Mouse (Mus musculus) G1E (cell line): ENCODE measurements around the gene Prune1. TPM values are rescaled to one million over a fixed set of nuclear protein-coding genes. Genes with fewer than 3 reads are reported as not detected.
A peak's percentile ranks its signal among the peaks of the same experiment; 100 is the strongest.

Source experiments
- ATAC-seq: 2 replicates; pipeline ENCODE4 v1.8.0; 2016; ENCODE audit warnings: mild to moderate bottlenecking; ENCODE audit not compliant: insufficient number of reproducible peaks, poor library complexity, low FRiP score, severe bottlenecking; ENCODE audit errors: extremely low read depth
- DNase-seq: peaks from one replicate; pipeline ENCODE4 v3.0.0; 2012; ENCODE audit warnings: low spot score
- H3K27me3 ChIP-seq: 2 replicates; pipeline ENCODE4 v1.6.1; 2012; ENCODE audit warnings: mild to moderate bottlenecking, low read length, inconsistent platforms; ENCODE audit not compliant: insufficient read depth
- H3K36me3 ChIP-seq: replicated peaks from 2 replicates; pipeline ENCODE3; 2012; ENCODE audit warnings: mild to moderate bottlenecking, inconsistent platforms
- H3K4me1 ChIP-seq: 2 replicates; pipeline ENCODE4 v1.6.1; 2012; ENCODE audit warnings: low read depth, low read length, inconsistent platforms, mixed read lengths; ENCODE audit not compliant: insufficient read depth
- H3K4me3 ChIP-seq: 2 replicates; pipeline ENCODE4 v1.5.1; 2012; ENCODE audit warnings: low read depth, mild to moderate bottlenecking, inconsistent platforms, low read length, moderate library complexity, mixed read lengths
- H3K9me3 ChIP-seq: replicated peaks from 2 replicates; pipeline ENCODE4 v1.6.1; 2012; ENCODE audit warnings: inconsistent platforms
- CTCF ChIP-seq: IDR thresholded peaks from 2 replicates; pipeline ENCODE4 v1.5.1; 2012; ENCODE audit warnings: low read depth, low read length, inconsistent platforms, mixed read lengths
- GATA1 ChIP-seq: IDR thresholded peaks from 2 replicates; pipeline ENCODE4 v1.6.1; 2012; ENCODE audit warnings: borderline replicate concordance, low read length, inconsistent platforms, mixed read lengths
- GATA2 ChIP-seq: IDR thresholded peaks from 2 replicates; pipeline ENCODE4 v1.6.1; 2012; ENCODE audit warnings: low read depth, low read length, inconsistent platforms, borderline replicate concordance
- POLR2AphosphoS5 ChIP-seq: IDR thresholded peaks from 2 replicates; pipeline ENCODE4 v1.6.1; 2012; ENCODE audit warnings: low read depth, low read length, inconsistent platforms; ENCODE audit not compliant: insufficient replicate concordance
- TAL1 ChIP-seq: conservative IDR thresholded peaks from 2 replicates; pipeline ENCODE4 v1.6.1; 2012; ENCODE audit warnings: low read depth, low read length, inconsistent platforms, mixed read lengths
- polyA plus RNA-seq: library from polyadenylated mRNA; stranded (reverse); fragments of >175 nt; gene quantifications from 2 replicates; pipeline ENCODE4 v1.2.3, GENCODE M21; 2012
- total RNA-seq, 2 experiments: library from RNA; stranded (forward) in 1 of 2; stranded (reverse) in 1 of 2; fragments of 200-1000 nt in 1 of 2; fragments of >200 nt in 1 of 2; fragmentation: Nextera tagmentation in 1 of 2; gene quantifications; 2 replicates each; pipeline ENCODE4 v1.2.3; 2014 to 2017

Prune1 gene
- total and polyA plus RNA-seq, 3 experiments = 4.8 to 33.5 (median 15.1) TPM

DNA sequence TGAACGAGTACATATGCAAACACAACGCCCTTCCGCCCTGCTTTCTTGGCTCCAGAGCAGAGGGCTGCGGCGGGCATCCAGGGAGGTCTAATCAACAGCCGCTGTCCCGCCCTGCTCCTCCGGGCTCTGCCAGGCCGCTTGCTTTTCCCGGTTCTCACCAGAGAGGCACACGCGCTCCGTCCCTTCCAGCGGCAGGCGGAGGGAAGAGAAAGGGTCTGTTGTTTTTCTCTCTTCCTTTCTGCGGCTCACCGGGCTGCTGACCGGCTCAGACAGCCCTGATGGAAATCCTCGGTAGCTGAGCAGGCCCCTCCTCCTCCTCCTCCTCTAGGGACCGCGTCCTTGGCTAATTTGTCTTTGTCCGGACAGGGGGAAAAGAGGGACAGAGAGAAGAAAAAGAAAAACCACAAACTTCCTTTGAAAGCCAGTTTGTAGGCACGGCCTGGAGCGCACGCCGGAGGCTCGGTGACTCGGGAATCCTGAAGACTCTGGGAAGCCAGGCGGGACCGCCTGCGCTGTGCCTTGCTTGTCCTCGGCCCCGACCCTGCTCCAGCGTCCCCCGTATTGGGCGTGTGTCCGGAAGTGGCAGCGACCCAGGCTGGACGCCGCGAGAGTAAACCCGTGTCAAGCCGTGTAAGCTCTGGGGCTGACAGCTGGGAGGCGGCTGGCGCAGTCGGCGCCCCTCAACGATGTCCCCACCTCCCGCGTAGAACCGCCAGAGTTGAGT is 1.2 kb upstream of the Prune1 start:
- DNase-seq (peak; percentile 83), ATAC-seq (peak; percentile 32)
- peak overlapping the region; percentile 78 for H3K4me3 ChIP-seq
- TF ChIP-seq TAL1 (no peak), POLR2AphosphoS5 (no peak), CTCF (no peak)
- no peaks in the 10 kb centered on the region for H3K27me3 ChIP-seq
- H3K9me3 ChIP-seq = no peaks in the 10 kb centered on the region
- peaks cover 39% of the 10 kb centered on the region for H3K36me3 ChIP-seq
- H3K4me1 ChIP-seq = peaks cover 68% of the 10 kb centered on the region

DNA sequence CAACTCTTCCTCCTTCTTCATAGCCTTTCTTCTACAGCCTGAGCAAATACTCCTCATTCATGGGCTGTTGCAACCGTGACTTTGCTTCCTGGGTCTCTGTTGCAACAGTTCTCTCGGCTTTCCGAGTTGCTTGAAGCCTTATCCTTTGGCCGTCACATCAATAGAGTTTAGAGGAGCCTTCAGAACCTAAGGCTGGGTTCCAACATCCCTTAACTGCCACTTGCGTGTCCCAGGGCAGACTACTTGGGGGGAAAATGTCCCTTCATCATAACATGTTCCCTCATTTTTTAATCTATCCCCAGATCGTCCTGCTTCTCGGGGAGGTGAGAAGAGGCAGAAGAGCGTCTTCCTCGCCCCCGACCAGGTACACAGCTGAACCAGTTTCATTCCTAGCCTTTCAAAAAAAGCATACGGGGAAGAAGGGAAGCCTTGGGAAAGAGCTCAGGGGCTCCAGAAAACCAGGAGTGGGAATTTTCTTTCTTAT is 547 bp upstream of the Prune1 start:
- DNase-seq (peak; percentile 54), ATAC-seq (no peak)
- Histone ChIP-seq H3K4me1 (peaks cover 70% of the 10 kb centered on the region), H3K27me3 (no peaks in the 10 kb centered on the region), H3K9me3 (no peaks in the 10 kb centered on the region), H3K36me3 (peaks cover 33% of the 10 kb centered on the region), H3K4me3 (peak overlapping the region; percentile 78)
- TF ChIP-seq POLR2AphosphoS5 (no peak), CTCF (no peak)

DNA sequence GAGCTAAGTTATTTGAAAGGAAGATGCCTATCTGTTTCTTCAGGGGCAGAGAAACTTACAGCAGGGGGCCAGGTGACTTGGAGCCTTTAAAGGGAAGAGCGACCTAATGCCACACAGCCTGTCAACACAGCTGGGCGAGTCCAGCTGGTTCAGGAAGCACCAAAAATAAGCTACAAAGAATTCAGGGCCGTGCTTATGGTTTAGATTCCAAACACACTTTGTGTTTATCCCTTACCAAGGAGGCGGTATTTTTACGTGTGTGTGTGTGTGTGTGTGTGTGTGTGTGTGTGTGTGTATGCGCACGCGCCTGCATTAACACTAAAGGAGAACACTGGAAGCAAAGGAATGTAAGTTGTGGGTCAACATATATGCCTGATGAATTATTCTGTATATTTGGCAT is 1.1 kb downstream of the Prune1 start:
- Histone ChIP-seq H3K9me3 (no peaks in the 10 kb centered on the region), H3K27me3 (no peaks in the 10 kb centered on the region), H3K4me1 (peaks cover 79% of the 10 kb centered on the region), H3K36me3 (peaks cover 22% of the 10 kb centered on the region), H3K4me3 (peak overlapping the region; percentile 75)
- DNase-seq (no peak), ATAC-seq (no peak)
- TF ChIP-seq GATA1 = no peak
- no peak for TF ChIP-seq POLR2AphosphoS5
- TF ChIP-seq CTCF = no peak
- no peak for TF ChIP-seq TAL1
- no peak for TF ChIP-seq GATA2

DNA sequence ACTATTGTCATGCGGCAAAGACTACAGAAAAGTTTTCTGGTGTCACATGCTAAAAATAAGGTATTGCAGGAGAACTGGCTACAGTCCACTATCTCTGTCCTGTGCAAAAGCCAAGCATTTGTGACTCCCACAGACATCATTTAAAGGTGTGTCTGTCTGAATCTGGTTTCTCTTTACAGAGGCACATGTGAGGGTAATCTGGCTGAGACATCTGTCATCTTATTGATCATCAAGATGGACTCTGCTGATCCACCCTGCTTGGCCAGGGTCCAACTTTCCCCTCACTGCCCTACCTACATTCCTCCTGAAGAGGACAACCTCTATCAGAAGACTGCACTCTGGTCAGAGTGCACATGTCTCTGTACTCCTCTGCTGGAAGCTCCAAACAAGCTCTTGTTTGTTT is 4.7 kb downstream of the Prune1 start:
- ATAC-seq (no peak), DNase-seq (no peak)
- H3K4me3 ChIP-seq = no peak overlapping the region
- H3K4me1 ChIP-seq = peaks cover 61% of the 10 kb centered on the region
- no peaks in the 10 kb centered on the region for H3K27me3 ChIP-seq
- peaks cover 42% of the 10 kb centered on the region for H3K36me3 ChIP-seq
- no peaks in the 10 kb centered on the region for H3K9me3 ChIP-seq
- TF ChIP-seq GATA2 (no peak), GATA1 (no peak), CTCF (no peak), TAL1 (no peak), POLR2AphosphoS5 (no peak)

DNA sequence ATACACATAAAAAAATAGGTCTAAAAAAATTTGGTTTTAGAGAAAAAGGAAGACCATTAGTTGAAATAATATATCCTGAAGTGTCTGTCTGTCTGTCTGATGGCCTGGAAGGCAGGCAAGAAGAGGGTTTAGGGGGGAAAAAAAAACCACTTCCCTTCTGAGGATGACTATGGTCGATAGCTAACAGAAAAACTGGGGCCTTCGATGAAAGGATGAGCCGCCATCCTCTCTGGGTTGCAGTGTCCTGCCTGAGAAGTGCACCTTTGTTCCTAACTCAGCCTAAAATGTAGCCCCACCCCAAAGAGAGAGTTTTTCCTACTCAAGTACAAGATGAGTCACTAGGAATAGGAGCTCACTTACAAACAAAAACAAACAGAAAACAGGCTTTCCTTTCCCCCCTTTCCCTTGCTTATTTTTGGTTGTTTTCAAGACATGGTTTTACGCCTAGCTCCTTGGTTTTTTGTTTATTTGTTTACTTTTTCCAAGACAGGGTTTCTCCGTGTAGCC is 5.4 kb downstream of the Prune1 start:
- H3K9me3 ChIP-seq = no peaks in the 10 kb centered on the region
- H3K36me3 ChIP-seq = peaks cover 49% of the 10 kb centered on the region
- no peak overlapping the region for H3K4me3 ChIP-seq
- no peak for DNase-seq
- TF ChIP-seq GATA2 (no peak), TAL1 (no peak), POLR2AphosphoS5 (no peak), CTCF (no peak), GATA1 (no peak)
- ATAC-seq = no peak
- peaks cover 60% of the 10 kb centered on the region for H3K4me1 ChIP-seq
- H3K27me3 ChIP-seq = no peaks in the 10 kb centered on the region

DNA sequence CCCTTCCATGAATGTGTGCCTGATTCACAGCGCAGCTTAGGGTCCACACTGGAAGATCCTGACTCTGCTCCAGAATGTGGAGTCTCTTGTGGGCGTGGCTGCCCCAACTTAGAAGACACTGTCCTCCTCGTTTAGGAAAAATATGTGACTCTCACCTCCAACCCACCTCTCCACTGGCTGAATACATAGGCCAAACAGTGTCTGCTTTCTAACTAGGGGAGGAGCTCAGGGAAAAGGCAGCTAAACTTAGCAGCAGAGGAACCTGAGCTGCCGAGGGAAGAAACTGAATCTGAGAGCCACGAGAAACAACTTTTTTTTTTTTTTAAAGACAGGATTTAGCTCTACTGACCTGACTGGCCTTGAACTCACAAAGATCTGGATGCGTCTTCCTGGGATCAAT is 6.7 kb downstream of the Prune1 start:
- Histone ChIP-seq H3K4me1 (peaks cover 50% of the 10 kb centered on the region), H3K27me3 (no peaks in the 10 kb centered on the region), H3K9me3 (no peaks in the 10 kb centered on the region), H3K4me3 (no peak overlapping the region), H3K36me3 (peaks cover 57% of the 10 kb centered on the region)
- DNase-seq (no peak), ATAC-seq (no peak)
- TF ChIP-seq CTCF = no peak
- no peak for TF ChIP-seq GATA2
- TF ChIP-seq POLR2AphosphoS5 = no peak
- no peak for TF ChIP-seq TAL1
- TF ChIP-seq GATA1 = no peak
